Mouse (Mus musculus) E14TG2a.4 (cell line): ENCODE data around the gene Smtnl2.

Source experiments
- CTCF ChIP-seq: conservative IDR thresholded peaks from 2 replicates; pipeline ENCODE4 v1.5.1; 2014; ENCODE audit warnings: low read length
- NANOG ChIP-seq: IDR thresholded peaks from 2 replicates; pipeline ENCODE4 v1.6.1; 2014; ENCODE audit warnings: borderline replicate concordance, low read length, mixed read lengths
- POU5F1 ChIP-seq: IDR thresholded peaks from 2 replicates; pipeline ENCODE4 v1.6.1; 2014; ENCODE audit warnings: low read length, borderline replicate concordance

GRCm38 (mm10) chr11:72362347-72362741 is 49.2 kb downstream of the Smtnl2 start, which contains the start of gene Tekt1:
- TF ChIP-seq NANOG (no peak), CTCF (no peak), POU5F1 (no peak)
